ENCODE assay signal across 8 mouse cellular contexts in the genomic region with DNA sequence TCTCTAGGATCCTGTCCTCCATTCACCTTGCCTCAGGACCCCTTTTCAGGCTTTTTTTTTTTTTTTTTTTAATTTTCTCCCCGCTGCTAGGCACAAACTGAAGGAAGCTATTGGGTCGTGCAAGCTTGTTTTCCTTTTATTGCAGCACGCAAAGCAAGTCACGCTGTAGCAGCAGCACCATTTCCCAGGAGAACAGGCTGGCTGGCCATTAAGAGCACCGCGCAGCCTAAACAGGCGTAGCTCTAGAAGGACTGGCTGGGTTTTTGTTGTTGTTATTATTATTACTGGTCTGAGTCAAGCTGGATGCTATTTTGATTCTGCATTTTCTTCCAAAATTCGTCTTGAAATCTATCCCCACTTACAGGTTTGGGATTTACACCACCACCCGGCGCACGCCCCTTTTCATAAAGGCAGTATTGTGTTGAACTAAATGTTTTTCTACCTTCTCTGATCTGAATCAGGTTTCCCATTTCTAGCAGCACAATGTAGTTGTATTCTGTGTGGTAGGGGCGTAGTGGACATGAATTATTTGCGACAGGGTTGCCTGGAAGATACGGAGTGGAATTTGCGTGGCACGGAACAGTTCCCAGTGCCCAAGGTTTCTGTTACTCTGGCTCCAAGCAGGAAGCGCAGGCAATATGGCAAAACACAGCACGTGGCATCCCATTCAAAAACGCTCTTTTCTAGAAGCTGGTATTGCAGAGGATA.
DNase-seq lines count a peak whose midpoint lies in the region; ATAC-seq lines count a peak whose summit lies in the region.

No protein-coding gene starts in this region.

- peak; percentile 76 for ATAC-seq in intestine, embryonic 16.5 days
- peak; percentile 43 for ATAC-seq in midbrain, embryonic 11.5 days (ENCODE audit: low FRiP score)
- ATAC-seq in inflammation-experienced regulatory T-cells, adult 6 months: no peak

- peak; percentile 90 to 97 for DNase-seq in adrenal gland, adult (ENCODE audit: inconsistent age in 2 of 2, low spot score in 1 of 2)
- peak; percentile 91 for DNase-seq in embryo, embryonic 10.5 days (ENCODE audit: low spot score)
- DNase-seq in gastrocnemius, postnatal 25 days: peak; percentile 86
- DNase-seq in left cerebral cortex, postnatal 36 days (ENCODE audit: low spot score in 2 of 2): peak; percentile 88 to 96
- peak; percentile 98 for DNase-seq in midbrain, embryonic 11.5 days (ENCODE audit: low spot score, missing footprints)
- DNase-seq in skeletal muscle tissue, adult 2 months (ENCODE audit: low read depth, low spot score): peak; percentile 91

- peak overlapping the region; percentile 82 for H3K27ac ChIP-seq in intestine, embryonic 16.5 days (ENCODE audit: low read length)
- H3K27ac ChIP-seq in midbrain, embryonic 11.5 days (ENCODE audit: low read depth, low read length): peak overlapping the region; percentile 71

- 1% methylated on average over 19 of the region's 19 CpGs for WGBS in intestine, embryonic 16.5 days
- 4% methylated on average over 19 of the region's 19 CpGs for WGBS in midbrain, embryonic 11.5 days

- H3K4me2 ChIP-seq in intestine, embryonic 16.5 days (ENCODE audit: low read depth, low read length): peak overlapping the region; percentile 89
- peak overlapping the region; percentile 85 for H3K4me2 ChIP-seq in midbrain, embryonic 11.5 days

- no peaks in the 10 kb centered on the region for H3K36me3 ChIP-seq in intestine, embryonic 16.5 days (ENCODE audit: control insufficient read depth, insufficient read depth, low read length)
- H3K36me3 ChIP-seq in midbrain, embryonic 11.5 days (ENCODE audit: control insufficient read depth, insufficient read depth, low read length): no peaks in the 10 kb centered on the region

- H3K27me3 ChIP-seq in intestine, embryonic 16.5 days (replicated peaks; ENCODE audit: control insufficient read depth, insufficient read depth, low read length): no peaks in the 10 kb centered on the region
- no peaks in the 10 kb centered on the region for H3K27me3 ChIP-seq in midbrain, embryonic 11.5 days (ENCODE audit: control insufficient read depth, insufficient read depth, low read length)

- peaks cover 16% of the 10 kb centered on the region for H3K4me1 ChIP-seq in intestine, embryonic 16.5 days (ENCODE audit: control insufficient read depth, insufficient read depth, low read length)
- H3K4me1 ChIP-seq in midbrain, embryonic 11.5 days (ENCODE audit: control insufficient read depth, insufficient read depth, low read length): peaks cover 25% of the 10 kb centered on the region

- intact Hi-C loops in left cerebral cortex, postnatal 36 days (cut with DNase I): loop anchor here (1.0 to 5.0 kb wide), 4 partner anchors 173 to 342 kb away; no protein-coding TSS in a partner anchor

- peak overlapping the region; percentile 73 for H3K4me3 ChIP-seq in intestine, embryonic 16.5 days (ENCODE audit: low read length)
- H3K4me3 ChIP-seq in midbrain, embryonic 11.5 days (ENCODE audit: low read depth, low read length): peak overlapping the region; percentile 67

- H3K9ac ChIP-seq in intestine, embryonic 16.5 days (ENCODE audit: low read depth, low read length): peak overlapping the region; percentile 66
- peak overlapping the region; percentile 67 for H3K9ac ChIP-seq in midbrain, embryonic 11.5 days (ENCODE audit: low read length)

- no peaks in the 10 kb centered on the region for H3K9me3 ChIP-seq in intestine, embryonic 16.5 days (ENCODE audit: control insufficient read depth, low read length)
- no peaks in the 10 kb centered on the region for H3K9me3 ChIP-seq in midbrain, embryonic 11.5 days (ENCODE audit: control insufficient read depth, low read length)
